10 mouse cellular contexts compared by ENCODE assay signal in genomic region chr14:120297137-120297749, GRCm38 (mm10). TPM values are rescaled to one million over a fixed set of nuclear protein-coding genes. Genes with fewer than 3 reads are reported as not detected.
DNase-seq lines count a peak whose midpoint lies in the region; ATAC-seq and TF ChIP-seq lines count a peak whose summit lies in the region.
"Had no signal": no experiment of that assay in that cellular context is flagged by ENCODE, and none has a peak within 500 bp of the region (broad histone marks: within the 10 kb centered on the region; RNA-seq: fewer than 3 reads in every experiment).

No protein-coding gene starts in this region.

- no peak overlapping the region for H3K4me3 ChIP-seq in left cerebral cortex, adult 2 months
- H3K4me3 ChIP-seq in embryonic facial prominence, embryonic 10.5 days: peak overlapping the region; percentile 27; the same call in 1 of the 2 replicates
- H3K4me3 ChIP-seq in lung, postnatal 0 days (ENCODE audit: low read depth, low read length): peak overlapping the region; percentile 15; the same call in 1 of the 2 replicates
- H3K4me3 ChIP-seq in midbrain, embryonic 14.5 days (replicated peaks; ENCODE audit: low read depth, low read length): no peak overlapping the region
- H3K4me3 ChIP-seq: hindbrain, embryonic 15.5 days had no signal

- no peaks in the 10 kb centered on the region for H3K9me3 ChIP-seq in embryonic facial prominence, embryonic 10.5 days
- H3K9me3 ChIP-seq in lung, postnatal 0 days (ENCODE audit: low read length): no peaks in the 10 kb centered on the region
- H3K9me3 ChIP-seq in midbrain, embryonic 14.5 days (ENCODE audit: control insufficient read depth, low read length): no peaks in the 10 kb centered on the region
- H3K9me3 ChIP-seq: hindbrain, embryonic 15.5 days had no signal

- H3K4me1 ChIP-seq in embryonic facial prominence, embryonic 10.5 days: peaks cover 68% of the 10 kb centered on the region
- peaks cover 60% of the 10 kb centered on the region for H3K4me1 ChIP-seq in lung, postnatal 0 days (ENCODE audit: insufficient read depth, low read depth, low read length)
- H3K4me1 ChIP-seq in midbrain, embryonic 14.5 days (ENCODE audit: control insufficient read depth, insufficient read depth, low read length): no peaks in the 10 kb centered on the region

- peak overlapping the region; percentile 79 for H3K27ac ChIP-seq in left cerebral cortex, adult 2 months
- peak overlapping the region; percentile 80 for H3K27ac ChIP-seq in embryonic facial prominence, embryonic 10.5 days (replicated peaks)
- peak overlapping the region; percentile 73 for H3K27ac ChIP-seq in lung, postnatal 0 days (ENCODE audit: low read length)
- H3K27ac ChIP-seq in midbrain, embryonic 14.5 days (replicated peaks; ENCODE audit: low read depth, low read length): no peak overlapping the region; the same call in 1 of the 2 replicates
- H3K27ac ChIP-seq: hindbrain, embryonic 15.5 days had no signal

- H3K27me3 ChIP-seq in embryonic facial prominence, embryonic 10.5 days (replicated peaks; ENCODE audit: low read depth, poor library complexity, severe bottlenecking): no peaks in the 10 kb centered on the region
- H3K27me3 ChIP-seq in lung, postnatal 0 days (replicated peaks; ENCODE audit: insufficient read depth, low read length): no peaks in the 10 kb centered on the region
- H3K27me3 ChIP-seq in midbrain, embryonic 14.5 days (ENCODE audit: control insufficient read depth, insufficient read depth, low read length): no peaks in the 10 kb centered on the region
- H3K27me3 ChIP-seq: hindbrain, embryonic 15.5 days had no signal

- H3K4me2 ChIP-seq in lung, postnatal 0 days (replicated peaks; ENCODE audit: low read depth, low read length): peak overlapping the region; percentile 41
- H3K4me2 ChIP-seq in midbrain, embryonic 14.5 days (ENCODE audit: low read length): no peak overlapping the region
- H3K4me2 ChIP-seq: hindbrain, embryonic 15.5 days; midbrain, embryonic 11.5 days had no signal

- peaks cover 7% of the 10 kb centered on the region for H3K36me3 ChIP-seq in embryonic facial prominence, embryonic 10.5 days (replicated peaks)
- no peaks in the 10 kb centered on the region for H3K36me3 ChIP-seq in lung, postnatal 0 days (ENCODE audit: insufficient read depth, low read length)
- H3K36me3 ChIP-seq in midbrain, embryonic 14.5 days (ENCODE audit: control insufficient read depth, insufficient read depth, low read length): no peaks in the 10 kb centered on the region
- H3K36me3 ChIP-seq: hindbrain, embryonic 15.5 days had no signal

- no peak for DNase-seq in left cerebral cortex, adult 2 months (ENCODE audit: extremely low spot score in 1 of 2, low spot score in 2 of 2)
- no peak for DNase-seq in left cerebral cortex, adult 11 months (ENCODE audit: low spot score)
- no peak for DNase-seq in embryonic facial prominence, embryonic 10.5 days (ENCODE audit: low spot score)
- peak; percentile 13 to 47 for DNase-seq in heart, postnatal 14 days
- DNase-seq in lung, postnatal 0 days (ENCODE audit: low spot score): peak; percentile 75
- DNase-seq in midbrain, embryonic 14.5 days: no peak
- no peak for DNase-seq in spleen, adult 18-20 months
- no peak for DNase-seq in layer of hippocampus, adult 18-20 months (ENCODE audit: low spot score in 2 of 2)

- no peak overlapping the region for H3K9ac ChIP-seq in lung, postnatal 0 days (replicated peaks; ENCODE audit: low read depth)
- no peak overlapping the region for H3K9ac ChIP-seq in midbrain, embryonic 14.5 days (replicated peaks; ENCODE audit: low read length)
- H3K9ac ChIP-seq: hindbrain, embryonic 15.5 days had no signal

- TF ChIP-seq CTCF in left cerebral cortex, adult 2 months (IDR thresholded peaks at IDR 0.05): no peak
- TF ChIP-seq CTCF in lung, postnatal 0 days (IDR thresholded peaks at IDR 0.05): no peak

- TF ChIP-seq EP300 in lung, postnatal 0 days (IDR thresholded peaks at IDR 0.05): peak; percentile 20; the same call in 1 of the 2 replicates

- ATAC-seq in lung, postnatal 0 days: peak; percentile 21
- no peak for ATAC-seq in midbrain, embryonic 14.5 days (ENCODE audit: low FRiP score, low TSS enrichment)

- intact Hi-C loops in left cerebral cortex, adult 2 months (cut with DNase I): no loop called here
- intact Hi-C loops in heart, postnatal 14 days (cut with DNase I): loop anchor here (2.0 kb wide), 1 partner anchor 18 kb away; no protein-coding TSS in a partner anchor

- 46% methylated on average over 16 of the region's 16 CpGs for WGBS in embryonic facial prominence, embryonic 10.5 days
- 8% methylated on average over 16 of the region's 16 CpGs for WGBS in lung, postnatal 0 days
- 74% methylated on average over 16 of the region's 16 CpGs for WGBS in midbrain, embryonic 14.5 days

RNA-seq across cellular contexts. Expression of gene Mbnl2, which starts 21.8 kb away (rescaled TPM):
- total RNA-seq in left cerebral cortex, adult 2 months (2021): 100 to 1,000 TPM; 248 to 251 TPM
- 42.8 and 54.1 TPM in 2 replicates for polyA plus RNA-seq in embryonic facial prominence, embryonic 10.5 days (2016; fragmentation: Nextera tagmentation; extraction: Ambion mirVana)
- 100 to 1,000 TPM; 237 to 252 TPM for total RNA-seq in heart, postnatal 14 days (2021)
- 171 and 176 TPM in 2 replicates for polyA plus RNA-seq in lung, postnatal 0 days (2015; fragmentation: Nextera tagmentation; extraction: Ambion mirVana)
- polyA plus RNA-seq in midbrain, embryonic 14.5 days (2014; fragmentation: Nextera tagmentation; extraction: Ambion mirVana): 13.0 and 22.5 TPM in 2 replicates
- total RNA-seq in layer of hippocampus, adult 18-20 months (2021): 100 to 1,000 TPM; 246 to 260 TPM

Comparison
In these comparisons a context has a peak if more than half of its experiments do, and no peak if none do; other contexts are left out.
1. DNase-seq: peak in heart, postnatal 14 days (2 of 2) and lung, postnatal 0 days (single experiment); none in left cerebral cortex, adult 2 months (0 of 2), left cerebral cortex, adult 11 months (single experiment), embryonic facial prominence, embryonic 10.5 days (single experiment), midbrain, embryonic 14.5 days (single experiment), spleen, adult 18-20 months (0 of 2) and layer of hippocampus, adult 18-20 months (0 of 2).
2. H3K4me3 ChIP-seq: peak in embryonic facial prominence, embryonic 10.5 days (single experiment) and lung, postnatal 0 days (single experiment); none in left cerebral cortex, adult 2 months (single experiment) and midbrain, embryonic 14.5 days (single experiment).